Mouse (Mus musculus): ENCODE results near the gene Gucd1.

The Gucd1 gene

DNA sequence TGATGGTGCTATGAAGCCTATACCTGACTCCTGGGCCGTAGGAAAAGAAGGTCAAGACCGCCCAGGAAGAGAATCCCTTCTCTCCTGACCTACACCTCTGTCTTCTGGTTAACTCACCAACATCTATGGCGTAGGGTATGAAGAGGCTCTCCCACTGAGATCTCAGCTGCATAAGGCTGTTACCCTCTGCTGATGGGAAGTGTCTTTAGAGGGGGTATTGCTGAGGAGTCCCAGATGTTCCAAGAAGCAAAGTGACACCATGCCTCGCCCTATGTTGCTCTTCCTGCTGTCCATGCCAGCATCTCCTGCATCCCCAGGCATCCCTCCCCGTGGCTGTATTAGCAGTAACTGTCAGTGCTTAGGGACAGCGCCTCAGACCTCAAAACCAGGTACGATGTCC lies 178.4 kb downstream of the Gucd1 start:
- ChIA-PET POLR2A (no interaction called here), CTCF (no interaction called here)

DNA sequence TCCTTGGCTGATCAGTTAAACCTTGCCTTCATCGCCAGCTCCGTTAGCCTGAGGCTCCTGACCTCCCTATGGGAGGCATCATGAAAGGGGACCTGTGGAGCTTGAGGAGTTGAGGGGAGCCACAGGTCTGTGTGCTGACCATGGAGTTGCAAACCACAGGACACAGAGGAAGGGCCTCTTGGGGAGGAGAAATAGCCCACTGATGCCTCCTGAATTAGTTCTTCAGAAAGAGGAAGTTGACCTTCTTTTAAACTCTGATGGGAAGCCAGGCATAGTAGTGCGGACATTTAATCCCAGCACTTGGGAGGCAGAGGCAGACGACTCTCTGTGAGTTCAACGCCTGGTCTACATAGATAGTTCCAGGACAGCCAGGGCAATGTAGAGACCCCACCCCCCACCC lies 178.9 kb downstream of the Gucd1 start:
- ChIA-PET CTCF (no interaction called here), POLR2A (no interaction called here)

DNA sequence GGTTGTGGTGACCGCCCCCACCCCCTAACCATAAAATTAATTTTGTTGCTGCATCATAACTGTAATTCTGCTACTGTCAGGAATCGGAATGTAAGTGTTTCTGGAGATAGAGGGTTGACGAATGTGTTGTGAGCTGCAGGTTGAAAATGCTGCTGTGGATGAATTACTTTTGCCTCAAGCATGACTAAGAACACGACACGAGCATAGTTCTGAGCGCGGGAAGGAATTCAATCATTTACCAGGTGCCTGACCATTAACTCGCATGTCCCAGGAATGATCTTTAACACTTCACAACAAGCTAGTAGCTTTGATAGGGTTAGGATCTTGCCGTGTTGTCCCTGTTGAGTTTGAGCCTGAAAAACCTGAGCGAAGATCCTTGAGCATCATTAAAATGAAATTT lies 180.5 kb downstream of the Gucd1 start:
- ChIA-PET CTCF (interaction anchor here in 1 of 4 experiments (0.6 kb wide), 2 partner anchors 28 to 156 kb away, joined by 4 read pairs; no protein-coding TSS in a partner anchor), POLR2A (no interaction called here)

DNA sequence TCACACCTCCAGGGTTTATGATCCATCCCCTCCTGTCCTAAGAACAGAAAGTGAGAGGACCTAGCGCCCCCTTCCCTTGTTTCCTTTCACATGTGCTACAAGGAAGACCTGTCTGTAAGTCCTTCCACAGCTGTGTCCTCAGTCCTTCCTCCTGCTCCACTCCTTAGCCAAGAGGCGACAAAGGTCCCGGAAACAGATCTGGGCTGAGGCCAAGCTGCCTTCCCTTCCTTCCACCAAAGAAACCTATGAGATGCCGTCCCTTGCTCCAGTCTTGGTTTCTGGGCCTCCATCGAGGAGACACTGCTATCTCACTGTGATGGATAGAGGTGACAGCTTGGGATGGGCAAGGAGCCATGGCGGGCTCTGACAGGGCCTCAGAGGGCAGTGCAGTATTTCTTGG lies 182.7 kb downstream of the Gucd1 start:
- ChIA-PET POLR2A (interaction anchor here in 1 of 4 experiments (0.6 kb wide), 1 partner anchor 29 kb away, joined by 3 read pairs; no protein-coding TSS in a partner anchor), CTCF (no interaction called here)

DNA sequence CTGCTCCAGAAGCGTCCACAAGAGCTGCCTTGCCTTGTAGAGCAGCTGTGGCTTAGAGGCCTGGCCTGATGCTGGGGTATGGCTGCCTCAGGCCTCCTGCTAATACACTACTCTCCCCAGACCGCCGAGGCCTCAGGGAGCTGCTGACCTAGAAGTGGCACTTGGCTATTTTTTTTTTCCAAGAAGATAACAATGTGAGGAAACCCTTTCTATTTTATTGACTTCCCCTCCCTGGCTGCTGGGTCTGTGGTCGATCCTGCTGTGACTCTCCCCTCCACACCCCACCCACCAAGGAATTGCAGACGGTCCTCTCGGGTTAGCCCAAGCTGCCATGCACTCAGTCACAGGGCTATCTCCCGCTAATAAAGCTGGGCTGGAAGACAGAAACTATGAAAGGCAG lies 183.6 kb downstream of the Gucd1 start:
- ChIA-PET CTCF (interaction anchor here in 2 of 4 experiments (0.7 to 1.0 kb wide), 2 partner anchors 16 to 108 kb away, joined by 3 read pairs; no protein-coding TSS in a partner anchor), POLR2A (interaction anchor here in 1 of 4 experiments (0.6 to 1.3 kb wide), 2 partner anchors 24 to 387 kb away, joined by 3 read pairs; no protein-coding TSS in a partner anchor)

DNA sequence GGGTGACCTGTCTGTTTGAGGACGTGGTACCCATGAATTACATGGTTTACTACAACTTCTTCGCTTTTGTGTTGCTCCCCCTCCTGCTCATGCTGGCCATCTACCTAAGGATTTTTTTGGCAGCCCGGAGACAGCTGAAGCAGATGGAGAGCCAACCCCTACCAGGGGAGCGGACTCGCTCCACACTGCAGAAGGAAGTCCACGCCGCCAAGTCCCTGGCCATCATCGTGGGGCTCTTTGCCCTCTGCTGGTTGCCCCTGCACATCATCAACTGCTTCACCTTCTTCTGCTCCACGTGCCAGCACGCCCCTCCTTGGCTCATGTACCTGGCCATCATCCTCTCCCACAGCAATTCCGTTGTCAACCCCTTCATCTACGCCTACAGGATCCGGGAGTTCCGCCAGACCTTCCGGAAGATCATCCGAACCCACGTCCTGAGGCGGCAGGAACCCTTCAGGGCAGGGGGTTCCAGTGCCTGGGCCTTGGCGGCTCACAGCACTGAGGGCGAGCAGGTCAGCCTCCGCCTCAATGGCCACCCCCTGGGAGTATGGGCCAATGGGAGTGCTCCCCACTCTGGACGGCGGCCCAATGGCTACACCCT lies 184.5 kb downstream of the Gucd1 start:
- CTCF ChIA-PET, result no interaction called here
- POLR2A ChIA-PET, result interaction anchor here in 1 of 4 experiments (0.5 kb wide), 1 partner anchor 86 kb away, joined by 11 read pairs; no protein-coding TSS in a partner anchor

DNA sequence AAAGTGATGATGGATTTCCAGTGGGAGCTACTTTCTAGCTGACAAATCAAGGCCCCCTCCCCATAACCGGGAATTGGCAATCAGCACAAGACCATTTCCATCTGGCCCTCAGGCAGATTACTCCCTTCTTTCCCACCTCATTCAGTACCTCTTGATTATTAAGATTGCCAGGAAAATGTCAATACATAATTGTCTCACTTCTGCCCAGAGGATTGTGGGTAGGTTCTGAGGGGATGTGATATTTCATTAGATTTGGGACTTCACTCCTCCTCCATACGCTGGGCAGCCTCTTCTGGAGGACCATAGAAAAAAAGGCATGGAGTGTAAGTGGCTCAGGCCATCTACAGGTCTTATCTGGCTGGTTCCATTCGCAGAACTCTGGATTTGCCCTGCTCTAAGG lies 185.5 kb downstream of the Gucd1 start:
- CTCF ChIA-PET, result no interaction called here
- POLR2A ChIA-PET, result no interaction called here

DNA sequence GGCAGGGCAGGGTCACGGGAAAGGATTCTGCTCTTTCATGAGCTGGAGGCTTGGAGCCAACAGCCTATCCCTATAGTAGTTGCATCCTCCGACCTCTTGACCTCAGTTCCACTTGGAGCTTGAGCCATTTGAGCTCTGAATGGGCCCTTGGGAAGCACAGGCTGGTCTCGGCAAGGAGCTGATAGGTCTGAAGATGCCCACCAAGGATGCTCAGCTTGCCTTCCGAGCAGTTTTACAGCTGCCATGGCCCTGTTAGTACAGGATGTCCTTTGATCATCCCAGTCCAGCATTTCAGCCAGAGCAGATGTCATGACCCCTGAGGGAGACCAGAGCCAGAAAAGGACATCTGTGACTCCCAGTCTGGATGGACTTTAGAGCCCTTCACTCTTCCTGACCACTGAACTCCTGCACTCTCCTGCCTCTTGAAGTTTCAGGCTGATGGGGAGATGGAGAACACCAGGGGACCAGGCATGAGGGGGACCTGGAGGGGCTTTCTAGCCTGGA lies 189.5 kb downstream of the Gucd1 start:
- ChIA-PET CTCF (no interaction called here), POLR2A (no interaction called here)

DNA sequence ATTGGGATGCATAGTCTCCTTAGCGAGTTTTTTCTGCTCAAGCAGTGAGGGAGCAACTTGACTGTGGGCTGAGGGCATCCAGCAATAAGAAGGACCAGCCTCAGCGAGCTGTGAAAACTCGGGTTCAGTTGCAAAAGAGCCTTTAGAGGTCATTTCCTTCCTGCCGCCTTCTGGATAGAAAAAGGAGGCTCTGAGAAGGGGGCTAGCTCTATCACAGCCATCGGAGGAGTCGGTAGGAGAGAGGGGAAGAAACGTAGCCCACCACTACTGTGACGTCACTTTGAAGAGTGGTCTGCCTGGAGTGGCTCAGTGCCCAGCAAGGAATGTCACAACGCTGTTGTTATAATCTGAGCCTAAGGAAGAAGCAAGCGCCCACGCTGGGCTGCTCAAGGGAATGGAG lies 190.7 kb downstream of the Gucd1 start:
- ChIA-PET POLR2A (no interaction called here), CTCF (no interaction called here)

DNA sequence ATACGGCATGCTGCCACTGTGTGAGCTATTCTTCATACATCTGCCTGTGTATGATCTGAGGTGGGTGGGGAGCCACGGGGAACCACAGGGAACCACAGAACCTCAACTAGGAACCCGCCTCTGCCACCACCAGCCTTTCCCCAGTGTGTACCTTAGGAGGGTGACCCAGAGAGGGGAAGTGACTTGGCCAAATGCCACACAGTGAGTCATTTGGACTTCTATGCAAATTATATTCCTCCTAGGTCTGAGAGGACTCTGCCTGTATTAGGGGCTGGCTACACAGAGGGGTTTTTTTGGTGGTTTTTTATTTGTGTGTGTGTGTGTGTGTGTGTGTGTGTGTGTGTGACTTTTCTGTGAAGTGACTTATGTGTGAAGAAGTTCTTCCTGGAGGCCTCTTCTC lies 191.2 kb downstream of the Gucd1 start:
- POLR2A ChIA-PET, result interaction anchor here in 1 of 4 experiments (1.6 kb wide), 1 partner anchor 23 kb away, joined by 4 read pairs; no protein-coding TSS in a partner anchor

DNA sequence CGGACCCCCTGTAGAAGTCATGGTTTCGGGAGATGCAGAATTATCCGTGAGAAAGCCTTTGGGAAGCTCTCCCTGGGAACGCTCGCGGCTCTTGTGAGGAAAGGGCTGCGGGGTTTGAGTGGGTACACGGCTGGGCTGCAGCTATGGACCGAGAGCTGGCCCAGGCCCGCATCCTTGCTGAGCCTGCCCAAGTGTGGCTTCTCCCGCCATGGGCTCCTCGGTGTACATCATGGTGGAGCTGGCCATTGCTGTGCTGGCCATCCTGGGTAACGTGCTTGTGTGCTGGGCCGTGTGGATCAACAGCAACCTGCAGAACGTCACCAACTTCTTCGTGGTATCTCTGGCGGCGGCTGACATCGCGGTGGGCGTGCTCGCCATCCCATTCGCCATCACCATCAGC lies 192.0 kb downstream of the Gucd1 start:
- CTCF ChIA-PET, result interaction anchor here in 1 of 4 experiments (0.9 to 1.1 kb wide), 2 partner anchors 9 to 134 kb away, joined by 3 to 4 read pairs; partner anchors contain the start of gene Adora2a
- POLR2A ChIA-PET, result interaction anchor here in 2 of 4 experiments (0.8 to 1.6 kb wide), 3 partner anchors 16 to 22 kb away, joined by 3 to 4 read pairs (median 3); no protein-coding TSS in a partner anchor

More for the DNA sequence above, 191.2 kb downstream of the Gucd1 start:
- CTCF ChIA-PET, result no interaction called here

DNA sequence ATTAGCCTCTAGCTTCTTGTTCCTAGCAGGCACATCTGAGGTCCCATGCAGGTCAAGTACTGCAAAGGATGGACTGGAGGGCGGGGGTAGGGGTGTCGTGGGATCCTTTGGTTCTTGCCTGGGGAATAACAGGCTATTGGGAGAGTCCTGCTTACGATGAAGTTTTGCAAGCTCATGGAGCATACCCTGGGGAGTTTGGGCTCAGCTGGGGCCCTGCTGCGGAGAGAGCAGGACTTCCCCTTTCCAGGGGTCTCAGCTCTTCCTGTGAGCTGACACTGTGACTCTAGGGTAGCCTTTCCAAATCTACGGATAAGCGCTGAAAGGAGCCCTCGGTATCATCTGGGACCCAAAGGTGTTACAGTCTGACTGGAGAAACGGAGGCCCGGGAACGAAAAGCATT lies 193.4 kb downstream of the Gucd1 start:
- ChIA-PET POLR2A (interaction anchor here in 2 of 4 experiments (0.6 to 1.2 kb wide), 3 partner anchors 9 to 34 kb away, joined by 3 to 4 read pairs (median 4); no protein-coding TSS in a partner anchor), CTCF (interaction anchor here in 1 of 4 experiments (0.7 kb wide), 1 partner anchor 115 kb away, joined by 3 read pairs; no protein-coding TSS in a partner anchor)

DNA sequence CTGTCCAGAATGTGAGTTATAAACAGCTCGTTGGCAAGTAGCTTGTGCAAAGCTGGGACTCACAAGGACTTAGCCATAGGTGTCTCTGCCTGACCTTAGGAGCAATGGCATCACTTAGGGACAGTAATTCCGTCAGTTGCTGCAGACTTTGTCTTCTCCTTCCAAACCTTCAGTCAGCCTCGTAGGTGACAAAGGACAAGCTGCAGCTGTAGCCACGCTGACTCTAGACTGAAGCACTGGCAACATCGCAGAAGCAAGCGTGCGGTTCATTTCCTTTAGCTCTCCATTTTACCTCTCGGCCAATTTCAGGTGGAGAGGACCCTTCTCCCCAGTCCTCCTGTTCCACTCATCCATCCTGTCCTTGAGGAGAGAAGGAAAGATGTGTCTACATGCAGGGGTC lies 193.8 kb downstream of the Gucd1 start:
- CTCF ChIA-PET, result no interaction called here
- POLR2A ChIA-PET, result interaction anchor here in 1 of 4 experiments (1.2 kb wide), 1 partner anchor 33 kb away, joined by 4 read pairs; no protein-coding TSS in a partner anchor

DNA sequence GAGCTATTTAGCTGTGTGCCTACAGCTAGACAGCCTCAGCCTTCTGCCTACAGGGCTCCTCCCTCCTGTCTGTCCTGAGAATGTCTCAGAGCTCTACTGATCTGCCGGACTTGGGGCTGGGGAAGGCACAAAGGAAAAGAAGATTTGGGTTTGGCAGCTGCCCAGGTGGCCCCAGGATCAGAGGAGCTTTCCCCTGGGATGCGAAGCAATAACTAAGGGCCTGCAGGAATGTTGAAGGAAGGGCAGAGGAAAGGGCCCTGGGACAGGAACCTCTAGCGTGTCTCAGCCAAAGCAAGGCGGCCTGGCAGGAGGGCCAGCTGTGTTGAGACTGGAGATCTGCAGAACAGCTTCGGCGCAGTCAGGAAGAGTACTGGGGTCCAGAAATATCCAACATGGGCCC lies 194.8 kb downstream of the Gucd1 start:
- ChIA-PET POLR2A (interaction anchor here in 1 of 4 experiments (1.2 to 1.3 kb wide), 2 partner anchors 19 to 32 kb away, joined by 3 to 4 read pairs; no protein-coding TSS in a partner anchor), CTCF (no interaction called here)

DNA sequence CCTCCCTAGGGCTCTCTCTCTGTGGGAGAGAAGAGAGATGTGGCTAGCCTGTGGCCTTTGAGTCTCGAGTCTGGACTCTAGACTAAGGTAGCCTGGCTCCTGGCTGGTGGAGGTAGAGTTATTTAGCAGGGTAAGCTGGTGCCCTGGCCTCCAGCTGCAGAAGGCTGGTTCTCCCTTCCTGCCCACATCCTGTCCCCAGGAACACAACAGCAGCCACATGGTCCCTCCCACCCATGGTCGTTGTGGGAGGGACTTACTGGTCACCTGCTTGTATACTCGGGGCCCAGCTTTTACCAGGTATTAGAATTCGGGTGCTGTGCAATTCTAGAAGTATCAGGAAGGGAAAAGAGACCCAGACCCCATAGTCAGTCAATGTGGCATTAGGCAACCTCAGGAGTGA lies 197.5 kb downstream of the Gucd1 start:
- ChIA-PET POLR2A (interaction anchor here in 1 of 4 experiments (0.5 to 0.6 kb wide), 2 partner anchors 77 to 193 kb away, joined by 4 to 5 read pairs; no protein-coding TSS in a partner anchor), CTCF (no interaction called here)

DNA sequence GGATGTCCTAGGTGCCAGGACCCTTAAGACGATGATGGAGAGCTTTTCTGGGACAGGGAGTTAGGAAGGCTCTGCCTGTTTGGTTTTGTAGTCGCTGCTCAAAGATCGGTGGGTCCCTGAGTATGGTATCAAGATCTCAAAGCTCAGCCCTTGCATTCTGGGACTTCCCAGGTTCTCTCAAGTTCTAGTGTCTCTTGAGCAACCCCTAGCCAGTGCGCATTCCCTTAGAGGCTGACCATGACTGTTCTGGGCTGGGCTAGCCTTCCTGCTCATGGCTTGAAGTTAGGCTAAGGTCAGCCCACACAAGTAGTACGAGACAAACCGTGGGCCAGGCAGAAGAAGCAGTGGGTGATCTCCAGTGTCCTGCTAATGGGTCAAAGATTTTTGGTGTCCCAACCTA lies 199.6 kb downstream of the Gucd1 start:
- ChIA-PET CTCF (interaction anchor here in 1 of 4 experiments (1.0 kb wide), 1 partner anchor 167 kb away, joined by 4 read pairs; no protein-coding TSS in a partner anchor), POLR2A (no interaction called here)

DNA sequence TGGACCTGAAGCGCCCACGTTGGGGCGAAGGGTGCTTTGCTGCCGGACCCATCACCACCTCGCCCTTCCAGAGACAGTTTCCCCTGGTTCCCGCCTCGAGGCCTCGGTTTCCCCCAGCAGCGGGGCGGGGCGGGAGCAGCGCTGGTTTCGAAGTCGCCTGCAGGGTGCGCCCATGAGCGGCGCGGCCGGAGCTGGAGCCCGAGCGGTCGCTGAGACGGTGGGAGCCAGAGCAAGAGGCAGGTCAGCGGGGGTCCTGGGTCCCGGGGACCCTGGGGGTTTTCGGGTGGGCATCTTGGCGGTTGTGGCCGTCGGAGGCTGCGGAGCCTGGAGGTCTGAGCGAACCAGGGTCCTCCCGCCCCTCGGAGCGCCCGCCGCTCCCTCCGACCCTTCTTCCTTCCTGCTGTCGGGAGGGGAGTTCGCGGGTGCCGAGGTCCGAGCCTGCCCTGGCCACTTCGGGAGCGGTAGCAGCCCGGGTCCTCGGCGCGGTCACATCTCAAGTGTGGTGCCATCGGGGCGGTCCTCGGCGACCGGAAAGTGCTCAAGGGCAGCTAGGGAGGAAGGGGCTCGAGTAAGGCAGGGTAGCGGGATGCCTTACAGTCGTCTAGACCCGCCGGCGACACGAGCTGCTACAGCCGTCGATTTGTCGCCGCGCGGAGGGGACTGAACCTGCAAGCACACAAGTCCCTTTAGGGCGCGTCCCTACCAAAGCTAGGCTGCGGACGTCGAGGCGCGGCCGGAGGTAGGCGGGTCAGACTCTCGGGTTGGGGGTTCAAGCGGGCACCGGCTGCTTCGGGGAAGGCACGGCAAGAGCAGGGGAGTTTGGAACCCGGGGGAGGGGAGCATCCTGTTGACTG lies 200.6 kb downstream of the Gucd1 start:
- ChIA-PET POLR2A (interaction anchor here in 3 of 4 experiments (0.5 to 1.1 kb wide), 6 partner anchors 14 to 621 kb away, joined by 3 to 8 read pairs (median 3); no protein-coding TSS in a partner anchor), CTCF (interaction anchor here (0.7 to 1.7 kb wide), 18 partner anchors 8 to 166 kb away, joined by 3 to 9 read pairs (median 4); no protein-coding TSS in a partner anchor)

DNA sequence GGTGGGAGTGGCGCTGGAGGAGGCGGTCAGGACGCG lies 201.1 kb downstream of the Gucd1 start, which contains the start of gene Adora2a:
Gene Adora2a (plus strand): TSS at position 6 of the 36 bp plus-strand sequence.
- ChIA-PET POLR2A (interaction anchor here in 2 of 4 experiments (0.5 to 1.1 kb wide), 6 partner anchors 13 to 621 kb away, joined by 3 to 8 read pairs (median 3); no protein-coding TSS in a partner anchor), CTCF (interaction anchor here (0.9 to 1.7 kb wide), 11 partner anchors 9 to 128 kb away, joined by 3 to 9 read pairs (median 4); no protein-coding TSS in a partner anchor)

DNA sequence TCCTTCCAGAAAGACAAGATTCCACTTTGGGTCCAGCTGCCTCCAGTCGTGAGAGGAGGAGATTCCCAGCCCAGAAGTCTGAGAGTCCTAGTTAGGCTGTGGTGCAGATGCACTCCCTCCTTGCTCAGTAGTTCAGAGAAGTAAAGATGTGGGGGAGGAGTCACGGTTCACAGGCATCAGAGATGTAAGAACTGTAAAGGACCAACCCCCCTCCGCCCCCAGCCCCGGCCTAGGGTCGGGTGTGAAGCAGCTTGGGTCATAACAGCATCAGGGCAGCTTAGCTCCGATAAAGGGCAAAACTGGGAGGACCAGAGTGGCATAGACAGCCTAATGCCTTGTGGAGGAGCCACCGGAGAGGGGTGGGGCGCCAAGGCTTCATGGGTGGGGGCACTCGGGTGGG lies 201.3 kb downstream of the Gucd1 start:
- CTCF ChIA-PET, result interaction anchor here (0.6 to 1.7 kb wide), 12 partner anchors 9 to 294 kb away, joined by 3 to 9 read pairs (median 4); no protein-coding TSS in a partner anchor
- POLR2A ChIA-PET, result interaction anchor here in 2 of 4 experiments (0.5 to 1.1 kb wide), 7 partner anchors 13 to 731 kb away, joined by 3 to 8 read pairs (median 3); no protein-coding TSS in a partner anchor

DNA sequence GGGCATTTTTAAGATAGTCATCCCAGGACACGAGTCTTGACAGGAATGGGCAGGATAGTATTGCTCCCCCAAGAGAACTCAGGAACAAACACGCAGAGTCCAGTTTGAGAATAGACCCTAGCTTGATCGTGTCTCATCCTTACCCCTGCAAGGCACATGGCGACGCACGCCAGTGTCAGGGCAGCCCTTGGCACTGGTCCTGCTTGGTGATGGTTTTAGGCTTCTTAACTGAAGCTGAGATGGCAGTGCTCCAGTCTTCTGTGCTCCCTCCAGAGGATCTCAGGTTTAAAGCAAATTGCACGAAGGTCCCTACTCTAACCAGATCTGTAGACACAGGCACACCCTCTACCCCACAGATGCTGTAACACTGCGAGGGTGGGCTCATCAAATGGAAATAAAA lies 202.0 kb downstream of the Gucd1 start:
- CTCF ChIA-PET, result no interaction called here
- POLR2A ChIA-PET, result interaction anchor here in 1 of 4 experiments (0.5 to 1.4 kb wide), 2 partner anchors 9 to 732 kb away, joined by 3 to 4 read pairs; no protein-coding TSS in a partner anchor
